Mouse (Mus musculus) intestine, embryonic 15.5 days (tissue): ENCODE results near the gene Slc11a1. TPM values are rescaled to one million over a fixed set of nuclear protein-coding genes. Genes with fewer than 3 reads are reported as not detected.

ENCODE experiments used
- ATAC-seq: fragments of 200-750 bp; cut with Nextera tagmentation; 2 replicates; pipeline ENCODE4 v1.8.0; 2017; ENCODE audit warnings: moderate TSS enrichment, moderate library complexity
- H3K27ac ChIP-seq: fragments of 300-500 bp; sonication (generic); 2 replicates; pipeline ENCODE4 v1.5.1; 2015; ENCODE audit warnings: mild to moderate bottlenecking, inconsistent platforms
- H3K27me3 ChIP-seq: fragments of 300-500 bp; sonication (generic); replicated peaks from 2 replicates; pipeline ENCODE4 v1.6.1; 2015; ENCODE audit warnings: inconsistent platforms
- H3K36me3 ChIP-seq: fragments of 300-500 bp; sonication (generic); 2 replicates; pipeline ENCODE4 v1.6.1; 2015; ENCODE audit warnings: inconsistent platforms
- H3K4me1 ChIP-seq: fragments of 300-500 bp; sonication (generic); replicated peaks from 2 replicates; pipeline ENCODE4 v1.6.1; 2015; ENCODE audit warnings: inconsistent platforms
- H3K4me2 ChIP-seq: fragments of 300-500 bp; sonication (generic); replicated peaks from 2 replicates; pipeline ENCODE4 v1.6.1; 2015; ENCODE audit warnings: mild to moderate bottlenecking, inconsistent platforms
- H3K4me3 ChIP-seq: fragments of 300-500 bp; sonication (generic); replicated peaks from 2 replicates; pipeline ENCODE4 v1.5.1; 2015; ENCODE audit warnings: inconsistent platforms
- H3K9ac ChIP-seq: fragments of 300-500 bp; sonication (generic); 2 replicates; pipeline ENCODE4 v1.6.1; 2015; ENCODE audit warnings: inconsistent platforms
- H3K9me3 ChIP-seq: fragments of 300-500 bp; sonication (generic); 2 replicates; pipeline ENCODE4 v1.6.1; 2016; ENCODE audit warnings: inconsistent platforms
- WGBS: fragments of 180-500 bp; shearing (Covaris S2); methylation state at CpG from one replicate; pipeline ENCODE4 v1.1.7; 2015; 5-methylcytosine and 5-hydroxymethylcytosine counted together
- polyA plus RNA-seq: library from polyadenylated mRNA; unstranded; fragments of >200 nt; fragmentation: Nextera tagmentation; extraction: Ambion mirVana; gene quantifications from 2 replicates; pipeline ENCODE4 v1.2.1, GENCODE M21; 2015

Gene Slc11a1
- polyA plus RNA-seq, 1 experiment from 2014 or later: 6.7 TPM

DNA sequence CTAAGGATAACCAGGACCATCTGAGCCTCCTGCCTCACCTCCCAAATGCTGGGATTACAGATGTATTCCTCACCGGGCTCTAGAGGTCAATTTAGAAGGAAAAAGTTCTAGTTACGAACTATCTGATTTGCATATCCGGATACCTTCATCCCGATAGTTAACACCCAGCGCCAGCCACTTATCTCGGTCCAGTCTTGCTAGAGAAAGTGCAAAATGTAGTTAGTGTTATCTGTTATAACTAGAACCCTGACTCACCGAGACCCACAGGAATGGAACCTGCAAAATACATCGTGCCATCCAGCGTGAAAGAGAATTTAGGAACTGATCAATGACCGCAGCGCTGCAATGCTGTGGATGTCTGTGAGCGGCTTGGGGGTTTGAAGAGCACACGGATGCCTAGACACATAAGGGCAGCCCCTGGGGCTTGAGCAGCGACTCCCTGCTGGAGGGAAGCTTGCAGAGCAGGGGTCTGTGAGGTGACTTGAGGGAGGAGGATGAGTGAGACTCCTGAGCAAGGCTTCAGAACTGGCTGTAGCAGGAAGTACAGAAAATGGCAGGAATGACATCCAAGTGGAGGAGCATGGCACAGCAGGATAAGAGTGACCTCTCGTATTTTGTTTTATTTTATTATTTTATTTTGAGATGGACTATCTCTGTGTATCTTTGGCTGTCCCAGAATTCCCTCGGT lies 26.2 kb downstream of the Slc11a1 start:
- Histone ChIP-seq H3K4me2 (no peak overlapping the region), H3K36me3 (no peaks in the 10 kb centered on the region), H3K27ac (no peak overlapping the region), H3K27me3 (no peaks in the 10 kb centered on the region), H3K9me3 (no peaks in the 10 kb centered on the region), H3K4me3 (no peak overlapping the region), H3K4me1 (peaks cover 4% of the 10 kb centered on the region; the same call in 1 of the 2 replicates), H3K9ac (no peak overlapping the region)
- 51% methylated on average over 16 of the region's 16 CpGs for WGBS
- no peak for ATAC-seq

DNA sequence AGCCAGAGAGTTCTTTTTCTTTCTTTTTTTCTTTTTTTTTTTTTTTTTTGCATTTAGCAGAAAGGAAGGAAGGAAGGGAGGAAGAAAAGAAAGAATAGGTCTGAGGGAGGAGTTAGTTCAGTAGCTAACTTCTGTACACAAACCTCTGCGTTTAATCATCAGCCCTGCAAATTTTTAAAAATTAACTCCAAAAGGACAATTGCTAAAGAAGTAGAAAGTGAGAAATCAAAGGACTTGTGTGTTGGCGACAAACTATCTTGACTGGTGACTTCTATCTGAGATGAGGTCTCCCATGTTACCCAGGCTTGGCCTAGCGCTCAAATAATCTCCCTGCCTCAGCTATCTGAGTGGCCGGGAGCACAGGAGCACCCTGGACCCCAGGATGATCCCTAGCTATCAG lies 29.2 kb downstream of the Slc11a1 start:
- H3K27me3 ChIP-seq: no peaks in the 10 kb centered on the region
- H3K27ac ChIP-seq: no peak overlapping the region
- no peaks in the 10 kb centered on the region for H3K9me3 ChIP-seq
- no peak overlapping the region for H3K9ac ChIP-seq
- H3K4me2 ChIP-seq: no peak overlapping the region
- no peaks in the 10 kb centered on the region for H3K4me1 ChIP-seq
- 78% methylated on average over 4 of the region's 4 CpGs for WGBS
- no peak overlapping the region for H3K4me3 ChIP-seq
- H3K36me3 ChIP-seq: no peaks in the 10 kb centered on the region
- no peak for ATAC-seq

DNA sequence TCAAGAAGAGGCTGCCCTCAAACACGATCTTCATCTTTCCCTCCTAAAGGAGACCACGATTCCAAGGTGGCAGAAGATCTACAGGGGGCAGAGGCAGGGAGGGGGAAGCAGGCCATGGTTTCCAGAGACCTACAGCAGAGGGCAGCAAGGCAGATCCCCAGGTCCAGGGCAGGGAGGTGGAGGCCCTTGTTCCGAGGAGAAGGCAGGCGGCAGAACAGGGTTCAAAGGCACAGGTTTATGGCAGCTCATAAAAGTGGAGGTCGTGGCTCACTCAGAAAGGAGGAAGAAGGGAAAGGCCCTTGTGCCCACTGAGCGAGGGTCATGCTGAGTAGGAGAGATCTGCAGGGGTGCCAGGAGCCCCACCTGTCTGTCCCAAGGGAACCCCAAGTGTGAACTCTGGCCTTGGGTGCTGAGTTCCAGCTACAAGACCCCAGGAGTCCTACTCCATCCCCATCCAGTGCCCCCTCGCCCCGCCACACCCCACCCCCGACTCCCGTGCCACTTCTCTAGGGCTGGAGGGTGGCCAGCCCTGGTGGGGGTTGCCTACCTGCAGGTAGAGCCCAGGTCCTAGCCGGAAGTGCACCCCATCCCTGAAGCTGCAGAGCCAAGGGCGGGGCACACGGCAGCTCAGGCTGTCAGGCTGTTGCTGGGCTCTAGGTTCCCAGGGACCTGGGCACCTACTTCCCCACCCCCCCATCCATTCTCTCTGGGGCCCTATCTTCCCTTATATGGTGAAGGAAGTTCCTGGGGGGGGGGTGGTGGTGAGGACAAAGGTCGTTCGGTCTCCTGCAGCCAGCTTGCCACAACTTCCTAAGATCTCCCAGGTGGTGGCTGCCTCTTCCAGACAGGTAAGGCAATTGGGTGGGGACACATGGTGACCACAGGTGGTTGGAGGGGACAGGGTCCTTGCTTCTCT lies 33.9 kb downstream of the Slc11a1 start, which contains the start of gene Vil1:
Gene Vil1 (plus strand): TSS at position 788 of the 916 bp plus-strand sequence.
- H3K27ac ChIP-seq: peak within 1 kb of the TSS; percentile 93
- H3K4me2 ChIP-seq: peak within 1 kb of the TSS; percentile 54
- no peaks in the 10 kb centered on the region for H3K9me3 ChIP-seq
- H3K4me1 ChIP-seq: peaks cover 6% of the 10 kb centered on the region; the same call in 1 of the 2 replicates
- WGBS: 28% methylated on average over 15 of the region's 15 CpGs
- H3K27me3 ChIP-seq: no peaks in the 10 kb centered on the region
- H3K36me3 ChIP-seq: no peaks in the 10 kb centered on the region
- ATAC-seq: peak; percentile 92
- peak within 1 kb of the TSS; percentile 37 for H3K4me3 ChIP-seq
- H3K9ac ChIP-seq: peak within 1 kb of the TSS; percentile 33

GRCm38 (mm10) chr1:74411753-74412325 lies 36.8 kb downstream of the Slc11a1 start:
- ATAC-seq: no peak
- Histone ChIP-seq H3K4me2 (peak overlapping the region; percentile 54), H3K9ac (no peak overlapping the region), H3K27ac (no peak overlapping the region), H3K4me1 (peaks cover 6% of the 10 kb centered on the region; the same call in 1 of the 2 replicates), H3K36me3 (no peaks in the 10 kb centered on the region), H3K27me3 (no peaks in the 10 kb centered on the region), H3K4me3 (peak overlapping the region; percentile 37; the same call in 1 of the 2 replicates), H3K9me3 (no peaks in the 10 kb centered on the region)
- WGBS: 46% methylated on average over 2 of the region's 2 CpGs

DNA sequence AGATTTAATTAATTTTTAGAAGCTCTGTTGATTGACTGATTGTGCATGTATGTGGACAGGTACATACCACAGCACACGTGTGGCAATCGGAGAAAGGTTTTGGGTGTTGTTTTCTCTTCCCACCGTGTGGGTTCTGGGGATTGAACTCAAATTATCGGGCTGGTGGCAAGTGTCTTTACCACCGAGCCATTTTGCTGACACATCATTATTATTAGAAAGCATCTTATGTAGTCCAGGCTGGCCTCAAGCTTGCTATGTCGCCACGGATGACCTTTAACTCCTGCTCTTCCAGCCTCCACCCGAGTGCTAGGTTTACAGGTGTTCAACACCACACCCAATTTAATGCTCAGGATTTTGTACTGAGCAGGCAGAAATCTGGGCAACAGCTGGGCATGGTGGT lies 37.7 kb downstream of the Slc11a1 start:
- Histone ChIP-seq H3K9ac (no peak overlapping the region), H3K4me2 (peak overlapping the region; percentile 54)
- no peak for ATAC-seq

GRCm38 (mm10) chr1:74415143-74415542 lies 40.1 kb downstream of the Slc11a1 start:
- WGBS: 54% methylated on average over 4 of the region's 4 CpGs
- no peak overlapping the region for H3K9ac ChIP-seq
- H3K4me3 ChIP-seq: no peak overlapping the region
- peaks cover 10% of the 10 kb centered on the region; the same call in 1 of the 2 replicates for H3K4me1 ChIP-seq
- H3K9me3 ChIP-seq: no peaks in the 10 kb centered on the region
- no peaks in the 10 kb centered on the region for H3K27me3 ChIP-seq
- no peak overlapping the region for H3K4me2 ChIP-seq
- no peak overlapping the region for H3K27ac ChIP-seq
- peak; percentile 72 for ATAC-seq
- H3K36me3 ChIP-seq: no peaks in the 10 kb centered on the region

More for the DNA sequence above, 37.7 kb downstream of the Slc11a1 start:
- Histone ChIP-seq H3K27me3 (no peaks in the 10 kb centered on the region), H3K27ac (no peak overlapping the region), H3K9me3 (no peaks in the 10 kb centered on the region), H3K4me1 (peaks cover 6% of the 10 kb centered on the region; the same call in 1 of the 2 replicates), H3K36me3 (no peaks in the 10 kb centered on the region), H3K4me3 (no peak overlapping the region)
- WGBS: 74% methylated on average over 8 of the region's 8 CpGs

DNA sequence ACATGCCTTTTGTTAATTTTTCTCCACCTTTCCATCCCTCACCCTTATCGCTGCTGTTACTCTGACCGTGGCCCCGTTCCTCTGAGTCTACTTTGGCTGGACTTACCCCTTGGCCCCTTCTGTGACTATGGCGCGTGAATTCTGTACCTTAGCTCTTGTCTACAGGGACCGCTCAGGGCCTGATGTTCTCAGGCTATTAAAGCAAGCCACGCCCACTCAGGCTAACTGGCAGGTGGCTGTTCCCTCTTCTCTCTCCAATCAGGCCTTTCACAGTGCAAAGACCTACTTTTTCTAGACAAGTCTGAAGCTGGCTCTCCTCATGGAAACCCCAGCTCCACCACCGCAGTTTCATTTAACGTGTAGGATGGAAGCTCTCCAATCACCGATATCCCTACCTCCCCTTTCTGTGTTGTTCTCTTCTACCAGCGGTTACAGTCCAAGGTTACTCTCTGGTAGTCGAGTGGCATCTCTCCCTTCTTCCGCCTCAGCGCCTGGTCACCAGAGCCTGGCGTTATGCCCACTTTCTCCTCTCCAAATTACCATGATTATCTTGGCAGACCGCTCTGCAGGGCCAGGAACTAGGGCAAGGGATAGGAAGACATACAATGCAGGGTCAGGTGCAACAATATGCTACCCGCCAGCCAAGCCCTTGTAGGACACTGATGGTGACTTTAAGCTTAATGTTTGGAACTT lies 43.9 kb downstream of the Slc11a1 start:
- no peak overlapping the region for H3K27ac ChIP-seq

GRCm38 (mm10) chr1:74419440-74419794 lies 44.4 kb downstream of the Slc11a1 start:
- H3K27me3 ChIP-seq: no peaks in the 10 kb centered on the region
- no peak for ATAC-seq
- 61% methylated on average over 9 of the region's 9 CpGs for WGBS
- peaks cover 4% of the 10 kb centered on the region; the same call in 1 of the 2 replicates for H3K4me1 ChIP-seq
- no peak overlapping the region for H3K27ac ChIP-seq
- H3K9me3 ChIP-seq: no peaks in the 10 kb centered on the region
- no peak overlapping the region for H3K9ac ChIP-seq
- H3K36me3 ChIP-seq: no peaks in the 10 kb centered on the region
- H3K4me2 ChIP-seq: no peak overlapping the region
- H3K4me3 ChIP-seq: no peak overlapping the region

More for the DNA sequence above, 43.9 kb downstream of the Slc11a1 start:
- Histone ChIP-seq H3K4me2 (no peak overlapping the region), H3K4me1 (peaks cover 4% of the 10 kb centered on the region; the same call in 1 of the 2 replicates), H3K27me3 (no peaks in the 10 kb centered on the region), H3K4me3 (no peak overlapping the region), H3K36me3 (no peaks in the 10 kb centered on the region), H3K9me3 (no peaks in the 10 kb centered on the region), H3K9ac (no peak overlapping the region)
- WGBS: 74% methylated on average over 17 of the region's 17 CpGs
- peak; percentile 60 for ATAC-seq

DNA sequence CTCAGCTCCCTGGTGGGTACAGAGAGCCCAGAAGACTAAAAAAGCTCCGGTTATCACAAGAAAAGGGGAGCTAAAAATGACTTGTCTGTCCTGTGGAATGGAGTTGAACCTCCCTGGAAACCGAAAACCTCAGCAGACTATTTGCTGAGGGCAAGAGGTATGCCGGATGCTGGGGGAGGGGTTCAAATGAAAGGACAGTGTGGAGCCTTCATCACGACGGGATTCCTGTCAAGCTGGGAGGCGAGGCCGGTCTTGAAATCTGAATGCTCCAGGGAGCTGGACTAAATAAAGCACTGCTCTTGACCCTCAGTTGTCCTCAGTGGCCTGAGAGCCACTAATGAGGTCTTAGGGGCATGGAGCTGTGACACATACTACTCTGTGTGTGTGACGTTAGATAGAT lies 48.2 kb downstream of the Slc11a1 start:
- no peak for ATAC-seq
- peaks cover 4% of the 10 kb centered on the region; the same call in 1 of the 2 replicates for H3K4me1 ChIP-seq
- H3K27ac ChIP-seq: no peak overlapping the region
- H3K9me3 ChIP-seq: no peaks in the 10 kb centered on the region
- H3K36me3 ChIP-seq: no peaks in the 10 kb centered on the region
- no peak overlapping the region for H3K4me2 ChIP-seq
- 49% methylated on average over 8 of the region's 8 CpGs for WGBS
- no peak overlapping the region for H3K9ac ChIP-seq
- no peak overlapping the region for H3K4me3 ChIP-seq
- no peaks in the 10 kb centered on the region for H3K27me3 ChIP-seq

DNA sequence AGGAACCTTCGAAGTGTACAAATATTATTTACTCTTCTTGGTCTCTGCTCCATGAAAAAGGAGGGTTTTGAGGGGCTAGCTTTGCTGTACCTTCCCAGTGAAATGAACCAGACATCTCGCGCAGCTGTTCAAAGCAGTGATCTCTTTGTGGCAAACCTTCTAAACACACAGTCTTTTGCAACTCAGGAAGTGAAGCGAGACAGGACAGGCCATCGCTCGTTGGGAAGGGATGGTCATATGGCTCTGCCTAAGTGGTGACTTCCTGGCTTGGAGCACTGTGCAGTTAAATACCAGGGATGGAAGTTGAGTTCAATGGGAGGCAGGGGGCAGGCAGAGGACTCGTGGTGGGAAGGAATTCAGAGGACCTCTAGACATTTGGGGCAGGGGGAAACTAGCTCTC lies 50.9 kb downstream of the Slc11a1 start:
- no peaks in the 10 kb centered on the region for H3K9me3 ChIP-seq
- 44% methylated on average over 7 of the region's 7 CpGs for WGBS
- H3K9ac ChIP-seq: no peak overlapping the region

DNA sequence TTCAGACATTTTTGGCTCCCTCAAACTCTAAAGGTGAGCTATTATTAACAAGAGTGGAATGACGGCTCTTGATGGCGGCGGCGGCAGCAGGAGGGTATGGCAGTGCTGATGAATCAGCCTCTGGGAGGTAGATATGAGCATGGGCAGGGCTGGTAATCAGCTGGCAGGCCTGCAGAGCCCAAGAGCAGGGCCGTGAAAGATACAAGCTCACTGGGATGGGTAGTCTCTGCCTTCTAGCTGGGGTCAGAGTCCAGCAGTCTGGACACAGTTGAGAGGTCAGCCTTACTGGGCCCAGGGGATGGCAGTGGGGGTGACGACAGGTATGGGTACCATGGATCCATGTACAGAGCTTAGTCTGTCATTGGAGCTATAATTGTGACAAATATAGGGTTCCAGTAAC lies 58.2 kb downstream of the Slc11a1 start:
- no peaks in the 10 kb centered on the region for H3K9me3 ChIP-seq
- no peak overlapping the region for H3K4me3 ChIP-seq
- peak; percentile 26; the same call in 1 of the 2 replicates for ATAC-seq
- H3K4me2 ChIP-seq: no peak overlapping the region
- H3K9ac ChIP-seq: no peak overlapping the region
- WGBS: 71% methylated on average over 6 of the region's 6 CpGs
- H3K4me1 ChIP-seq: peaks cover 4% of the 10 kb centered on the region
- H3K27me3 ChIP-seq: no peaks in the 10 kb centered on the region
- peak overlapping the region; percentile 24; the same call in 1 of the 2 replicates for H3K27ac ChIP-seq
- H3K36me3 ChIP-seq: peaks cover 10% of the 10 kb centered on the region; the same call in 1 of the 2 replicates

More for the DNA sequence above, 50.9 kb downstream of the Slc11a1 start:
- H3K4me1 ChIP-seq: no peaks in the 10 kb centered on the region; the same call in 1 of the 2 replicates
- H3K36me3 ChIP-seq: no peaks in the 10 kb centered on the region
- H3K4me3 ChIP-seq: no peak overlapping the region
- ATAC-seq: no peak; the same call in 1 of the 2 replicates
- H3K4me2 ChIP-seq: no peak overlapping the region
- peak overlapping the region; percentile 4; the same call in 1 of the 2 replicates for H3K27ac ChIP-seq
- no peaks in the 10 kb centered on the region for H3K27me3 ChIP-seq
